Mouse (Mus musculus) megakaryocyte, embryonic 14.5 days (primary cell): Measurements from ENCODE around the gene Stk19.

Source experiments
- FLI1 ChIP-seq: IDR thresholded peaks from 2 replicates; pipeline ENCODE4 v1.6.1; 2012; ENCODE audit warnings: low read length, inconsistent platforms, mixed read lengths
- GATA1 ChIP-seq: IDR thresholded peaks from 3 replicates; pipeline ENCODE4 v1.6.1; 2012; ENCODE audit warnings: mixed read lengths, low read length, inconsistent platforms, borderline replicate concordance

DNA sequence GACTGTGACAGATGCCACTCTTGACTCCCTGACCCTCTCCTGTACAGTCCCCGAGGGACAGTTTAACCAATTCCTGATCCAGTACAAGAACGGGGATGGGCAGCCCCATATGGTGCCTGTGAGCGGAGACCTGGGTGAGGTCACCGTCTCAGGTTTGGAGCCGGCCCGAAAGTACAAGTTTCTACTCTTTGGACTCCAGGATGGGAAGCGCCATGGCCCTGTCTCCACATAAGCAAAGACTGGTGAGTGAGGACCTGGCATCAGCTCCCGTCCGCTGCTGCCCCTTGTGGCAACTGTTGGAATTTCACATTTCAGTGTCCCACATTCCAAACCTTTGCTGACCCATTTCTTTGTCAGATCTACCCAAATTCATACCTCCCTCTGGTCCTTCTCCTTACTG, 41.1 kb downstream of the Stk19 start:
- TF ChIP-seq GATA1, result no peak
- no peak for TF ChIP-seq FLI1
